In genomic region chr4:63570208-63570781, GRCm38 (mm10) we compare ENCODE assay signal across 18 mouse cellular contexts. TPM values are rescaled to one million over a fixed set of nuclear protein-coding genes. Genes with fewer than 3 reads are reported as not detected.
A peak's percentile ranks its signal among the peaks of the same experiment; 100 is the strongest.
DNase-seq lines count a peak whose midpoint lies in the region; ATAC-seq and TF ChIP-seq lines count a peak whose summit lies in the region.
"Had no signal": no experiment of that assay in that cellular context is flagged by ENCODE, and none has a peak within 500 bp of the region (broad histone marks: within the 10 kb centered on the region; RNA-seq: fewer than 3 reads in every experiment).

No protein-coding gene starts in this region.

- no peak for TF ChIP-seq CTCF in brain, embryonic 14.5 days (IDR thresholded peaks at IDR 0.05; ENCODE audit: borderline replicate concordance, extremely low read depth, insufficient read depth, insufficient read length)

- no peak overlapping the region for H3K9ac ChIP-seq in hindbrain, embryonic 13.5 days
- H3K9ac ChIP-seq in embryonic facial prominence, embryonic 14.5 days (ENCODE audit: low read depth, low read length): peak overlapping the region; percentile 25; the same call in 1 of the 2 replicates
- H3K9ac ChIP-seq: liver, embryonic 15.5 days; stomach, embryonic 15.5 days had no signal

- no peak overlapping the region for H3K4me3 ChIP-seq in hindbrain, embryonic 10.5 days
- H3K4me3 ChIP-seq in hindbrain, embryonic 13.5 days: no peak overlapping the region
- H3K4me3 ChIP-seq in embryonic facial prominence, embryonic 14.5 days (ENCODE audit: low read depth, low read length): no peak overlapping the region
- H3K4me3 ChIP-seq in midbrain, embryonic 10.5 days: no peak overlapping the region
- H3K4me3 ChIP-seq: liver, embryonic 15.5 days; stomach, embryonic 15.5 days had no signal

- ATAC-seq in hindbrain, embryonic 13.5 days (ENCODE audit: low FRiP score): no peak
- ATAC-seq in embryonic facial prominence, embryonic 14.5 days (ENCODE audit: low read depth): no peak
- ATAC-seq: intestine, postnatal 0 days had no signal

- no peaks in the 10 kb centered on the region for H3K27me3 ChIP-seq in hindbrain, embryonic 10.5 days (ENCODE audit: insufficient read depth, poor library complexity, severe bottlenecking)
- no peaks in the 10 kb centered on the region for H3K27me3 ChIP-seq in hindbrain, embryonic 13.5 days
- no peaks in the 10 kb centered on the region for H3K27me3 ChIP-seq in embryonic facial prominence, embryonic 14.5 days (replicated peaks; ENCODE audit: control insufficient read depth, insufficient read depth, low read length)
- H3K27me3 ChIP-seq in midbrain, embryonic 10.5 days (ENCODE audit: low read depth, poor library complexity, severe bottlenecking): no peaks in the 10 kb centered on the region
- H3K27me3 ChIP-seq: liver, embryonic 15.5 days; stomach, embryonic 15.5 days had no signal

- DNase-seq in hindbrain, embryonic 10.5 days (ENCODE audit: low spot score): peak; percentile 53
- DNase-seq in brain, embryonic 14.5 days (ENCODE audit: low read depth): peak; percentile 45
- peak; percentile 35 for DNase-seq in embryonic facial prominence, embryonic 14.5 days (ENCODE audit: low spot score)
- no peak for DNase-seq in midbrain, embryonic 10.5 days (ENCODE audit: low spot score)
- DNase-seq in right cerebral cortex, postnatal 36 days (ENCODE audit: low spot score in 2 of 2): no peak
- DNase-seq in right cerebral cortex, adult 2 months (ENCODE audit: low spot score in 2 of 2): no peak
- no peak for DNase-seq in urinary bladder, postnatal 36 days (ENCODE audit: low spot score in 2 of 2)
- DNase-seq: cerebellum, postnatal 14 days; heart, postnatal 10 days; right cerebral cortex, postnatal 25 days had no signal

- H3K36me3 ChIP-seq in hindbrain, embryonic 10.5 days: peaks cover 25% of the 10 kb centered on the region
- H3K36me3 ChIP-seq in hindbrain, embryonic 13.5 days: no peaks in the 10 kb centered on the region
- H3K36me3 ChIP-seq in embryonic facial prominence, embryonic 14.5 days (ENCODE audit: control insufficient read depth, insufficient read depth, low read length): peaks cover 10% of the 10 kb centered on the region
- peaks cover 34% of the 10 kb centered on the region for H3K36me3 ChIP-seq in midbrain, embryonic 10.5 days

- H3K4me2 ChIP-seq in hindbrain, embryonic 13.5 days: no peak overlapping the region
- no peak overlapping the region for H3K4me2 ChIP-seq in embryonic facial prominence, embryonic 14.5 days (ENCODE audit: low read depth, low read length)
- H3K4me2 ChIP-seq: liver, embryonic 15.5 days; stomach, embryonic 15.5 days had no signal

- WGBS in hindbrain, embryonic 10.5 days: 25% methylated on average over 7 of the region's 7 CpGs
- 15% methylated on average over 7 of the region's 7 CpGs for WGBS in hindbrain, embryonic 13.5 days
- WGBS in embryonic facial prominence, embryonic 14.5 days: 24% methylated on average over 7 of the region's 7 CpGs
- WGBS in midbrain, embryonic 10.5 days: 29% methylated on average over 7 of the region's 7 CpGs

- peak overlapping the region; percentile 86 for H3K27ac ChIP-seq in hindbrain, embryonic 10.5 days
- no peak overlapping the region; the same call in 1 of the 2 replicates for H3K27ac ChIP-seq in hindbrain, embryonic 13.5 days
- H3K27ac ChIP-seq in embryonic facial prominence, embryonic 14.5 days (replicated peaks; ENCODE audit: low read depth, low read length): peak overlapping the region; percentile 65
- H3K27ac ChIP-seq in midbrain, embryonic 10.5 days (replicated peaks): peak overlapping the region; percentile 83
- H3K27ac ChIP-seq: liver, embryonic 15.5 days; stomach, embryonic 15.5 days had no signal

- no peak for TF ChIP-seq POLR2A in brain, embryonic 14.5 days (IDR thresholded peaks at IDR 0.05; ENCODE audit: borderline replicate concordance, extremely low read depth, insufficient read depth, insufficient read length, poor library complexity, severe bottlenecking)

- peaks cover 30% of the 10 kb centered on the region for H3K4me1 ChIP-seq in hindbrain, embryonic 10.5 days (replicated peaks)
- peaks cover 14% of the 10 kb centered on the region for H3K4me1 ChIP-seq in hindbrain, embryonic 13.5 days (replicated peaks)
- peaks cover 7% of the 10 kb centered on the region for H3K4me1 ChIP-seq in embryonic facial prominence, embryonic 14.5 days (ENCODE audit: control insufficient read depth, insufficient read depth, low read length)
- H3K4me1 ChIP-seq in midbrain, embryonic 10.5 days: peaks cover 32% of the 10 kb centered on the region
- H3K4me1 ChIP-seq: liver, embryonic 15.5 days; stomach, embryonic 15.5 days had no signal

- no peaks in the 10 kb centered on the region for H3K9me3 ChIP-seq in hindbrain, embryonic 10.5 days
- H3K9me3 ChIP-seq in hindbrain, embryonic 13.5 days: no peaks in the 10 kb centered on the region
- no peaks in the 10 kb centered on the region for H3K9me3 ChIP-seq in embryonic facial prominence, embryonic 14.5 days (ENCODE audit: control insufficient read depth, low read length)
- 0 out of 2 replicates have a peak, but pooled peaks cover 5% of the 10 kb centered on the region for H3K9me3 ChIP-seq in midbrain, embryonic 10.5 days (replicated peaks)
- H3K9me3 ChIP-seq: liver, embryonic 15.5 days; stomach, embryonic 15.5 days had no signal

RNA-seq across cellular contexts. Expression of gene Tmem268, which starts 11.7 kb away (rescaled TPM):
- 7.6 and 10.2 TPM in 2 replicates for polyA plus RNA-seq in hindbrain, embryonic 10.5 days (2016; fragmentation: Nextera tagmentation; extraction: Ambion mirVana)
- polyA plus RNA-seq in hindbrain, embryonic 13.5 days (2015; fragmentation: Nextera tagmentation; extraction: Ambion mirVana): 3.0 and 4.4 TPM in 2 replicates
- 5.2 and 5.3 TPM in 2 replicates for polyA plus RNA-seq in brain, embryonic 14.5 days (2012; rRNA removed)
- polyA plus RNA-seq in embryonic facial prominence, embryonic 14.5 days (2014; fragmentation: Nextera tagmentation; extraction: Ambion mirVana): 5.3 and 7.8 TPM in 2 replicates
- 9.7 and 10.0 TPM in 2 replicates for polyA plus RNA-seq in midbrain, embryonic 10.5 days (2016; fragmentation: Nextera tagmentation; extraction: Ambion mirVana)

RNA-seq across cellular contexts. Expression of gene Atp6v1g1, which starts 25.7 kb away (rescaled TPM):
- 310 and 365 TPM in 2 replicates for polyA plus RNA-seq in hindbrain, embryonic 10.5 days (2016; fragmentation: Nextera tagmentation; extraction: Ambion mirVana)
- 464 and 480 TPM in 2 replicates for polyA plus RNA-seq in hindbrain, embryonic 13.5 days (2015; fragmentation: Nextera tagmentation; extraction: Ambion mirVana)
- polyA plus RNA-seq in brain, embryonic 14.5 days (2012; rRNA removed): 190 and 216 TPM in 2 replicates
- polyA plus RNA-seq in embryonic facial prominence, embryonic 14.5 days (2014; fragmentation: Nextera tagmentation; extraction: Ambion mirVana): 271 and 275 TPM in 2 replicates
- polyA plus RNA-seq in midbrain, embryonic 10.5 days (2016; fragmentation: Nextera tagmentation; extraction: Ambion mirVana): 290 and 319 TPM in 2 replicates

RNA-seq across cellular contexts. Expression of gene Gm11213, which starts 34.8 kb away (rescaled TPM):
- not detected in 2 replicates for polyA plus RNA-seq in hindbrain, embryonic 10.5 days (2016; fragmentation: Nextera tagmentation; extraction: Ambion mirVana)
- polyA plus RNA-seq in hindbrain, embryonic 13.5 days (2015; fragmentation: Nextera tagmentation; extraction: Ambion mirVana): not detected in 2 replicates
- polyA plus RNA-seq in brain, embryonic 14.5 days (2012; rRNA removed): not detected in 2 replicates
- not detected in 2 replicates for polyA plus RNA-seq in embryonic facial prominence, embryonic 14.5 days (2014; fragmentation: Nextera tagmentation; extraction: Ambion mirVana)
- polyA plus RNA-seq in midbrain, embryonic 10.5 days (2016; fragmentation: Nextera tagmentation; extraction: Ambion mirVana): not detected in 2 replicates
- polyA plus RNA-seq: gonadal fat pad, adult 2 months; intestine, postnatal 0 days; large intestine, adult 2 months; liver, embryonic 15.5 days; neural tube, embryonic 14.5 days; stomach, embryonic 15.5 days; urinary bladder, adult 2 months had no signal

RNA-seq across cellular contexts. Expression of gene Tex48, which starts 51.9 kb away (rescaled TPM):
- polyA plus RNA-seq in hindbrain, embryonic 10.5 days (2016; fragmentation: Nextera tagmentation; extraction: Ambion mirVana): not detected in 2 replicates
- polyA plus RNA-seq in hindbrain, embryonic 13.5 days (2015; fragmentation: Nextera tagmentation; extraction: Ambion mirVana): not detected in 2 replicates
- polyA plus RNA-seq in brain, embryonic 14.5 days (2012; rRNA removed): not detected in 2 replicates
- not detected in 2 replicates for polyA plus RNA-seq in embryonic facial prominence, embryonic 14.5 days (2014; fragmentation: Nextera tagmentation; extraction: Ambion mirVana)
- polyA plus RNA-seq in midbrain, embryonic 10.5 days (2016; fragmentation: Nextera tagmentation; extraction: Ambion mirVana): not detected in 2 replicates
- polyA plus RNA-seq: intestine, postnatal 0 days; large intestine, adult 2 months; liver, embryonic 15.5 days; neural tube, embryonic 14.5 days; stomach, embryonic 15.5 days; urinary bladder, adult 2 months had no signal

Comparison
In these comparisons a context has a peak if more than half of its experiments do, and no peak if none do; other contexts are left out.
1. DNase-seq: peak in hindbrain, embryonic 10.5 days (single experiment), brain, embryonic 14.5 days (single experiment) and embryonic facial prominence, embryonic 14.5 days (single experiment); none in midbrain, embryonic 10.5 days (single experiment), right cerebral cortex, postnatal 36 days (0 of 2), right cerebral cortex, adult 2 months (0 of 2) and urinary bladder, postnatal 36 days (0 of 2).